Mouse (Mus musculus) retina, postnatal 1 day (tissue): ENCODE measurements around the gene Lingo1.
A peak's percentile ranks its signal among the peaks of the same experiment; 100 is the strongest.

ENCODE experiments used
- DNase-seq: peaks from one replicate; pipeline ENCODE4 v3.0.0-alpha.2; 2012

Gene Lingo1

DNA sequence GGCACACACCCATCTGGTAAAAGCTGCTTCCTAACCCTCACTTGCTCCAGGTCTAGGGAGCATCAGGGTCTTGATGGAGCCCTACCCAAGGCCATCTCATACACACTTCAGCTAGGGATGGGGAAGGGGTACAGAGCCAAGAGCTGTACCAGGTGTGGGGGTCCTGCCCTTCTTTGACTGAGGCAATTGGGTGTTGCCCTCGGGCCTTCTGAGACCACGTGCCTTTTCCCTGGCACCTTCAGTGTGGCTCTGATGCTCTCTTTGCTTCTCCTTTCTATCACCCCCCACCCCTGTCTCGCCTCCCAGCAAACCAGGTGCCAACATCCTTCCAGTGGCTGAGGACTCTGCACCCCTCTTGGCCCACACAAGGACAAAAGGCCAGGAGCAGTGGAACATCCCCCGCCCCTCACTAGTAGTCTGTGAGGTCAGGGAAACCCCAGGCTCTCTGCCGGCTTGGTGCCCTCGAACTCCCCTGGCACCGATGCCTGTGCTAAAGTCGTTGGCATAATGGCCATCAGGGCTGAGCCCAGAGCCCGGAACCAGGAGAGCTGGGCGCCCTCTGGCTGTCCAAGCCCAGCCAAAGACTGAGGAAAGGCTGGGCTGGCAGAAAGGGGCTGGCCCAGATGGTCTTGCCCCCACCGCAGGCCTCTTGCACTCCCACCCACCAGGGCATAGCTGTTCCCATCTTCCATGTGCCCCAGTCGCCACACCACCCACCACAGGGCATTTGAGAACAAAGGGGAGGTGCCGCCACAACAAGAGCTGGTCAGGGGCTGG lies 162.6 kb downstream of the Lingo1 start:
- DNase-seq: peak; percentile 57

DNA sequence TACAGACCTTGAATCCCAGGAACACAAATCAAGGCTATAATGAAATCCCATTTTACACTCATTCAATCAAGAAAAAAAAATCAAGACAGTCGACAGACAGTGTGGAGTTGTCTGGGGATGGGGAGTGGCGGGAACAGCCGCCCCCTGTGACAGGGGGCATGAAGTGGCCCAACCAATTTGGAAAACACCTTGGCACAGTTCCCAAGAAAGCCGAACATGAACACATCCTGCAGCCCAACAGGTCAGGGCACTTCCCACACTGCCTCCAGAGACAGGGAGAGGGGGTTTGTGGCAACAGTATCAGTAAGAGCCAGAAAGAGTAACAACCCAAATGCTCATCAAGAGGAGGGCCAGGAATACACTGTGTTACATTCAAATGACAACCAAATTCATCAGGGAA lies 165.3 kb downstream of the Lingo1 start:
- DNase-seq: no peak

DNA sequence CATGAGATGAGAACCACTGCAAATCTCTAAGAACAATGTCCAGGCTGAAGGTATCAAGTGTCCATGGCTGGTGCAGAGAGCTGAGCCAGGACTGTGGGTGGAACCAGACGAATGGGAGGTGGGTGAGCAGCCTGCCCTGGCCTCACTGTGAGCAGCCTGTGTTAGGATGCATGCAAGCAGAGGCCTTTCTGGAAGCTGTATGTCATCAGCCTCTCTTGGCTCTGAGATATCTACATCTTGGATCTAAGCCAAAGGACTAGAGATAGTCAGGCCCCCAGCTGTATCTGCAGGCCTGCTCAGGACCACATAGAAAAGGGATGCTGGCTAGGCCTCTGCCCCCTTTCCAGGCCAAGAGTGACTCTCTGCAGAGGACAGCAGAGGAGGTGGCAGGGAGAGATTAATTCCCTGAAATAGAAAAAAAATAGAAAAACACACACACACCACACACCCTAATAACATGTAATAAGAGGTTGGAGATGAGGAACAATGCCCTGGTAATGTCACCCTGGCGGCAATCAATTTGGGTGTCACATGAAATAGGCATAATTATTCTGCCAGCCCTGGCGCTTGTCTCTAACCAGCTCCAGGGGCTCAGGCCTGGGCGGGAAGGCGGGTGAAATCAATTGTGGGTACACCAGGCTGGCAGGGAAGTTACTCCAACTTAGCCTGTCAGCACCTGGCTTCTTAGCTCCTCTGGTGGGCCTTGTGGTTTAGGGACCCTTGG lies 166.4 kb downstream of the Lingo1 start:
- no peak for DNase-seq

GRCm38 (mm10) chr9:56627295-56627694 lies 169.0 kb downstream of the Lingo1 start:
- no peak for DNase-seq

DNA sequence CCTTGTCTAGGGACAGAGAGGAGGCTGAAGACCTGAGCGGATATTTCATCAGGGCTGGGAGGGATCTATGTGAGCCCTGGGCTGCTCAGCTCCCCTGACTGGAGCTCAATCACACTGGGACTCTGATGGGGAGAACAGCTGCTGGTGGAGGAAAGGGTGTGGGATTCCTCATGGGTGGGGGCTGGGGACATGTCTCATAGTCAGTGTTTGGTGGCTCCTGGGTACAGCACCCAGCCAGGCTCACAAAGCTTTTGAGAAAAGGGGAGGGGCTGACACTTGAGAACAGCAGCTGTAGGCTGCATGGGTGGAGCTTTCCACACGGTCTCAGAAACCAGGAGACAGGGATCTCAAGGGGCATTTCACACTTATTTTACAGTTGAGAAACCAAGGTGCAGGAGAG lies 171.3 kb downstream of the Lingo1 start:
- peak; percentile 35 for DNase-seq

DNA sequence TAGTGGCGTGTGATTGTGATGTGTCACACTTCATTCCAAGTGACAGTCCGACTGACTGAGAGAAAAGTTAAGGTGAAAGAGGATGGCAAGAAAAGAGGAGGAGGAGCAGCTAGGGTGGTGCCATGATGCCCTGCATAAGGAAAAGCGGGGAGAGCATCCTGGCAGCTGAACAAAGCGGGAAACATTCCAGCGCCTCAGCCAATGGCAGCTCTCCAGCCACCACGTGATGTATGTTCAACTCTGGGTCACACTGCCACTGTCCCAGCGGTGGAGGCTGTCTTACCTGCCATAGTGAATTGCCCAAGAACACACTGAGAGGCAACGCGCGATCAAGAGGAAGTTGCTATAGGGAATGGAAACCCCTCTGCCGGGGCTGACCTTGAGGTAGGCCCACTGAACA lies 172.9 kb downstream of the Lingo1 start:
- DNase-seq: peak; percentile 23

DNA sequence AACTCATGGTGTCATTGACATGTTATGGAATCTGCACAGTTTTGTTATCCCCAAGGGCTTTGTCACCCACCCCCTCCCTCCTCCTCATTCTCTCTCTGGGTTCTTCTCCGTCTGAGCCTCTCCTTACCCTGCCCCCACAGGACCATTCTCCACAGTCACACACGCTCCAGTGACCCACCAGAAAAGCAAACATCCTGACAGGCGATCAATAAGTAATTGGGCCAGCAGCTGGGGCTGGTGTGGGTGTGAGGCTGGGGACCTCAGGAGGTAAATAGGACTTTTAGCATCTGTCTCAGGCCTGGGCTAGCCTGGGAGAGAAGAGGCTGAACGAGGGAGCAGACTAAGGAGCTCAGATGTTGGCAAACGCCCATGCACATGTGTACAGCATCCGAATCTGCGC lies 173.5 kb downstream of the Lingo1 start:
- peak; percentile 64 for DNase-seq

- no peak for DNase-seq
Observed at GRCm38 (mm10) chr9:56620512-56621371, 175.5 kb downstream of the Lingo1 start.

- DNase-seq: no peak
Observed at GRCm38 (mm10) chr9:56619715-56620114, 176.6 kb downstream of the Lingo1 start.

DNA sequence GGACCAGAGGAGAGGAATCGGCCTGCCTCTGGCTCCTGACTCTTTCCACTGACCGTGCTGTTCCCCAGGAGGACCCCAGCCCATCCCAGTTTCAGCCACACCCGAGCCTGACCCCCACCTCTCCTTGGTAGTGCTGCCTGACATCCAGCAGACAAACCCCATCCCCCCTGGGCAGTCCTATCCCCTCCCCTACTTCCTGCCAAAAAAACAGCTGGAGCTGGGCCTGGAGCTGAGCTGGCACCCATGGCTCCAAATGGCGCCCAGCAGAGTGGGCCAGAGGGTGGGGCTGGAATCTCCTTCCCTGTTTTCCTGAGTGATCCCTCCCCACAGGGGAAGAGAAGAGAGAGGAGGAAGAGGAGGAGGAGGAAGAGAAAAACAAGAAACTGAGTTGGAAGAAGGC lies 177.6 kb downstream of the Lingo1 start:
- no peak for DNase-seq

- DNase-seq: no peak
Observed at GRCm38 (mm10) chr9:56616061-56616460, 180.2 kb downstream of the Lingo1 start.

GRCm38 (mm10) chr9:56612798-56613183 lies 183.5 kb downstream of the Lingo1 start:
- no peak for DNase-seq

GRCm38 (mm10) chr9:56611912-56612797 lies 184.1 kb downstream of the Lingo1 start:
- DNase-seq: no peak

DNA sequence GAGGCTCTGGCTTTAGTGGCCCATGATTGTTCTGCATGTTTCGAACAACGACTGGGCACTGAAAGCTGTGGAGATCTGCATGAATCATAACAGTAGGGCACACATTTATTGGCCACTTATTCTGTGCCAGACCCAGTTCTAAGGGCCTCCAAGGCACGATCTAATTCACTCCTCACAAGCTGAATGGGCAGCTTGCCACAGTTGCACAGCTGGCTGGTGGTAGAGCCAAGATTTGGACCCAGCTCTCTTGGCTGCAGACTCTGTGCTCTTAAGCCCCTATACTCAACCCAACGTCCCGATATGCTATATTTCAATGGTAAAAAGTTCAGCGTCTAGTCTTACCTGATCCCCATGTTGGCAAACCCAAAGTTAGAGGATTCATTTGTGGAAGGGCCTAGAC lies 185.3 kb downstream of the Lingo1 start:
- DNase-seq: no peak

GRCm38 (mm10) chr9:56610466-56610865 lies 185.8 kb downstream of the Lingo1 start:
- no peak for DNase-seq

- peak; percentile 77 for DNase-seq
Observed at GRCm38 (mm10) chr9:56609486-56609885, 186.8 kb downstream of the Lingo1 start.

DNA sequence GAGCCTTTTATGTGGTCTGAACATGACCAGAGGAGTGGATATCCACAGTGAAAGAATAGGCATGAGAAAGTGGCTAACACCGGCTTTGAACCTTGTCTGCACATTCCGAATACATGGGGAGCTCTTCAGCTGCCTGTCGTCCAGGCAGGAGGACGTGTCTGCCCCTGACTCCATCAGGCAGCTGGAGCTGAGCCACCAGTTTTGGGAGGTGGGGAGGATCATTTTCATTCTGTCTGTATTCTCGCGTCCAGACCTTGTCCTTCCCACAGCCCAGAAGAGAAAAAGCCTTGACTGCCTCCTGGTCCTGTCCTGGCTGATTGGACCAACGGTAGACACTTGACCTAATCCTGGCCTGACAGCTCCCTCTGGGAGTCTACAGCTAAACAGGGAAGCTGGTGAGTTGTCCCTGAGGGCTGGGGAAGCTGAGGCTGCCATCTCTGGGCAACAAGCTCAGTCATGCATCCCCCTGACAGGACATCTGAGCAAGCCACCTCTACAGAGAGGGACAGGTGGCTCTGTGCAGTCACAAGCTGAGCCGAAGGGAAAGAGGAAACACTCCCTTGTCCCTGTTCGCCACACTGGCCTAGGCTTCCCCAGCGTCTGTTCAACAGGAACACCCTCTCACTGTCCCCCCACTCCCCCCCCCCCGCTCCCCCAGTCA lies 187.4 kb downstream of the Lingo1 start:
- peak; percentile 62 for DNase-seq

DNA sequence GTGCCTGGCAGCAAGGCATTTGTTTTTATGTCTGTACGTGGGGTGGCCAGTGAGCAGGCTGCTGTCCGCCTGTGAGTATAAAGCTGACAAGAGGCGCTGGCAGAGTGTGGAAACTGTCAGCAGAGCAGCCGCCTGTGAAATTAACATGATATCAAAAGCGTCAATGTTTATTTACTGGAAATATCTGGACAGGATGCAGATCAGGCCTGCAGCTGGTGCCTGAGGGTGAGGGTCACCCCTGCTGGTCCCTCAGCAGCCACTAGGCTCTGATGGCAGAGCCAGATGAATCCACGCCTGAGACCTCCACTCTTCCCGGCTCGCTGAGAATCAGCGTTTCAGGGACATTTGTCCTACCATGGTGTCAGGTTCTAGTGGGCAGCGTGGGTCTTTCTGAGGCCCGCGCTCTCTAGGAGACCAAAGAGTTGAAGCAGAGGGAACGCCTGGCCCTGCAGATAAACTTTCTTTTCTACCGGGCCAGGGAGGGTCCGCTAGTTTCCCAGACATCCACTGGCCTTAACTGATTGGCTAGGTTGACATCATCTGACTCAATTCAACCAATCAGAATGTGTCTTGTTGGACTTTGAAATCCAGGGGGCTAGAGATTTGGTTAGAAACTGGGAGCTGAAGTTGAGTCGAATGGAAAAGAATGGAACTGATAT lies 190.1 kb downstream of the Lingo1 start:
- DNase-seq: no peak

DNA sequence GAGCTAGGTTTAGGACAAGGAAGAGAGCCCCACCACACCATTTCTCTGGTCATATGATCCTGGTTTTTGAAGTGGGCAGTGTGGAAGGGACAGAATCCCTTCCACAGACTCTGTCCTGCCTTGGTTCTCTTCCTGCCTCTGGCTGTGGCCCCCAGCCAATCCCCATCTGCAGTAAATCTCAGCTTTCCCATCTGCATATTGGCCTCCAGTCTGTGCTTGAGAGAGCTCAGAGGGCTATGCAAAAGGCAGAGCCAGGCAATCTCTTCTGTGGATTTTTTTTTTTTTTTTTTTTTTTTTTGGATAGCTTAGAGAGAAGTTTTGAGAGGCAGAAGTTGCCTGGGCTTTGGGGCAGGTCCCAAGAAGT lies 190.8 kb downstream of the Lingo1 start:
- no peak for DNase-seq

DNA sequence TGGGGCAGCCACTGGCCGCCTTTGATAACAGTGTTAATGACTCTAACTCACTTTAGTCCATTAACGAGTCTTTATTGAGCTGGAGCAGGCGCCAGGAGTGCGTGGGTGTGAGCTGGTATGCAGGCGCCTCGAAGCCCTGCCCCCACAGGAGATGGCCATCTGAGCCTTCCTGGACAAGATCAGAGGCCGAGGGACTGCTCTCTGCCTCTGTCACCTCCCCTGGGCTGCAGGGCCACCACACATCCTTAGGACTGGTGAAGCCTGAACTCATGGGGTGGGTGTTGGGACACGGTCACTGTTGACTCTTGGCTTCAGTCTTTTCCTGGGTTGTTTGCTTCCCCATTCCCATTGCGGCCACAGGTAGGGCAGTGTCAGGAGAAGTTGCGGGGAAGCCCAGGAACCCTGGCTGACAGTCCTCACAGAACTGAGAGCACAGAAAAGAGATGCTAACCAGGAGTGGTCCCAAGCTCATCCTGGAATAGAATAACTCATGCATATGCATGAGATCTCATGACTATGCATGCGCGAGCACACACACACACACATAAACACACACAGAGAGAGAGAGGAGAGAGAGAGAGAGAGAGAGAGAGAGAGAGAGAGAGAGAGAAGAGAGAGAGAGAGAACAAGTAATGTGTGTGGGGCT lies 191.3 kb downstream of the Lingo1 start:
- DNase-seq: peak; percentile 50

GRCm38 (mm10) chr9:56600655-56601054 lies 195.6 kb downstream of the Lingo1 start:
- DNase-seq: peak; percentile 79
